Mouse (Mus musculus) embryonic facial prominence, embryonic 11.5 days (tissue): Measurements from ENCODE around the gene Myl3. TPM values are rescaled to one million over a fixed set of nuclear protein-coding genes. Genes with fewer than 3 reads are reported as not detected.
A peak's percentile ranks its signal among the peaks of the same experiment; 100 is the strongest.

ENCODE experiments used
- ATAC-seq: fragments of 200-750 bp; cut with Nextera tagmentation; replicated peaks from 2 replicates; pipeline ENCODE4 v1.8.0; 2017; ENCODE audit warnings: low read depth; ENCODE audit not compliant: insufficient number of reproducible peaks, low FRiP score, low TSS enrichment
- DNase-seq: peaks from one replicate; pipeline ENCODE4 v3.0.0-alpha.2; 2015; ENCODE audit warnings: low spot score
- H3K27ac ChIP-seq: fragments of 300-500 bp; sonication (generic); replicated peaks from 2 replicates; pipeline ENCODE4 v1.5.1; 2014; ENCODE audit warnings: mild to moderate bottlenecking, low read depth, low read length, control low read depth
- H3K27me3 ChIP-seq: fragments of 300-500 bp; sonication (generic); 2 replicates; pipeline ENCODE4 v1.6.1; 2014; ENCODE audit warnings: mild to moderate bottlenecking, low read length, moderate library complexity, mixed read lengths; ENCODE audit not compliant: control insufficient read depth, insufficient read depth
- H3K36me3 ChIP-seq: fragments of 300-500 bp; sonication (generic); replicated peaks from 2 replicates; pipeline ENCODE4 v1.6.1; 2014; ENCODE audit warnings: low read depth, mild to moderate bottlenecking, low read length, moderate library complexity, mixed read lengths; ENCODE audit not compliant: control insufficient read depth, insufficient read depth
- H3K4me1 ChIP-seq: fragments of 300-500 bp; sonication (generic); 2 replicates; pipeline ENCODE4 v1.6.1; 2014; ENCODE audit warnings: low read length, mixed read lengths; ENCODE audit not compliant: control insufficient read depth, insufficient read depth
- H3K4me2 ChIP-seq: fragments of 300-500 bp; sonication (generic); 2 replicates; pipeline ENCODE4 v1.6.1; 2014; ENCODE audit warnings: low read depth, mild to moderate bottlenecking, control low read depth, low read length, moderate library complexity
- H3K4me3 ChIP-seq: fragments of 300-500 bp; sonication (generic); 2 replicates; pipeline ENCODE4 v1.5.1; 2014; ENCODE audit warnings: low read depth, low read length, control low read depth
- H3K9ac ChIP-seq: fragments of 300-500 bp; sonication (generic); replicated peaks from 2 replicates; pipeline ENCODE4 v1.6.1; 2014; ENCODE audit warnings: mild to moderate bottlenecking, control low read depth, low read length
- H3K9me3 ChIP-seq: fragments of 300-500 bp; sonication (generic); replicated peaks from 2 replicates; pipeline ENCODE4 v1.6.1; 2016; ENCODE audit warnings: mild to moderate bottlenecking, low read length, inconsistent platforms, mixed read lengths; ENCODE audit not compliant: control insufficient read depth
- WGBS: fragments of 180-500 bp; shearing (Covaris S2); extraction: QIAGEN DNeasy Blood & Tissue Kit; methylation state at CpG from one replicate; pipeline ENCODE4 v1.1.7; 2014; 5-methylcytosine and 5-hydroxymethylcytosine counted together
- polyA plus RNA-seq: library from polyadenylated mRNA; unstranded; fragments of >200 nt; fragmentation: Nextera tagmentation; extraction: Ambion mirVana; gene quantifications from 2 replicates; pipeline ENCODE4 v1.2.1, GENCODE M21; 2014

Gene Myl3
- polyA plus RNA-seq = 2.8 and 14.9 TPM in 2 replicates

DNA sequence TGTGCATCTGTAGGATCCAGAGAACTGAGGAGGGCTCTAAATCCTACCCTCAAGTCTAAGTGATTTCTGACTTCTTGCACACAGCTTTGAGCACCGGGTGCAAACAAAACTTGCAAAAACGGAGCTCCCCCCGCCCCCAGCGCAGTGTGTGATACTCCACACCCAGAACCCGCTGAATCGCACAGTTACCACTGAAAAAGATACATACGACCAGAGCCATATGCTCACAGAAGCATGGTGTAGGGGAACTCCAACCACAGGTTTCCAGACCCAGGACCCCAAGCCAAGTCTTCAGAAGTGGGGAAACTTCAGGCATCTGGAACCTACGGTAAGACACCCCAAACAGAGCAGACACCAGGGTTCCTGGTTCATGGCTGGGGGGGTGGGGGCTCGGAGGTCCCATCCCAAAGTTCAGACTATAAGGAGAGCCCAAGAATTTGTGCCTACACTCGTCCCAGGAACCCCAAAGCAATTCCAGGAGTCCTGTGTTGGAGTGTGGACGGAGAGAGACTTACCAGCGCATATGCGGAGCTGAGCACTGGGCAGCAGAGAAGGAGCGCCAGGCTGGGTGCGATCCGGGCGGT, at the start of gene Myl3:
Myl3 (plus strand) TSS at position 151 of the 584 bp plus-strand sequence.
- peak within 1 kb of the TSS; percentile 87 for H3K4me3 ChIP-seq
- H3K27ac ChIP-seq = peak within 1 kb of the TSS; percentile 93
- no peaks in the 10 kb centered on the region for H3K36me3 ChIP-seq
- ATAC-seq (0 out of 2 replicates have a peak, but pooled peaks have one; percentile 12), DNase-seq (peak; percentile 24)
- H3K4me1 ChIP-seq = no peaks in the 10 kb centered on the region; the same call in none of the 2 replicates
- no peaks in the 10 kb centered on the region for H3K27me3 ChIP-seq
- peak within 1 kb of the TSS; percentile 93 for H3K9ac ChIP-seq
- peak within 1 kb of the TSS; percentile 81 for H3K4me2 ChIP-seq
- H3K9me3 ChIP-seq = no peaks in the 10 kb centered on the region
- WGBS = 2% methylated on average over 17 of the region's 17 CpGs

DNA sequence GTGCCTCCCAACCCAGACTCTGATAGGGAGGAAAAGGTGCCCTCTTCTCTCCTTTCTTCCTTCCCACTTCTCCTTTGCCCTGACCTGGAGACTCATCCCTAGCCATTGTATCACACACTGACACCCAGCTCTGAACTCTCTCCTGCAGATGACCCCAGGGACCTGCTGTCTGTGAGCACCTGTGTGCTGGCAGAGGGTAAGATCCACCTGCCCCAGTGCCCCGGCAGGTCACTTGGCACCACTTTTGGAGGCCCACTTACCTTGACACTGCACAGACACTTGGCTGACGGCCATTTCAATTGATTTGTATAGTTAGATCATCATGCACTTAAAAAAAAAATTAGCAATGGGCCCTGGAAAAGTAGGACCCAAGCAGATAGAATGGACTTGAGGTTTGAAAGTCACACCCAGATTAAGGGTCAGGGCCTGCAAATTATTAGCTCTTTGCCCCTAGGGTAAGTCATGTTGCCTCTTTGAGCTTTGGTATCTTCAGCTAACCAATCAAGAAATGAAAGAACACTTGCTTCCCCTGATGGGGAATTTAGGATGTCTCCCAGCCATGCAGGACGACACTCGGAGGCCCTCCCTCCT, 46.4 kb upstream of the Myl3 start:
- Histone ChIP-seq H3K27ac (no peak overlapping the region), H3K9me3 (no peaks in the 10 kb centered on the region), H3K4me3 (no peak overlapping the region), H3K4me2 (no peak overlapping the region), H3K36me3 (no peaks in the 10 kb centered on the region), H3K9ac (no peak overlapping the region), H3K27me3 (no peaks in the 10 kb centered on the region), H3K4me1 (no peaks in the 10 kb centered on the region)
- ATAC-seq = no peak
- no peak for DNase-seq
- 81% methylated on average over 4 of the region's 4 CpGs for WGBS

DNA sequence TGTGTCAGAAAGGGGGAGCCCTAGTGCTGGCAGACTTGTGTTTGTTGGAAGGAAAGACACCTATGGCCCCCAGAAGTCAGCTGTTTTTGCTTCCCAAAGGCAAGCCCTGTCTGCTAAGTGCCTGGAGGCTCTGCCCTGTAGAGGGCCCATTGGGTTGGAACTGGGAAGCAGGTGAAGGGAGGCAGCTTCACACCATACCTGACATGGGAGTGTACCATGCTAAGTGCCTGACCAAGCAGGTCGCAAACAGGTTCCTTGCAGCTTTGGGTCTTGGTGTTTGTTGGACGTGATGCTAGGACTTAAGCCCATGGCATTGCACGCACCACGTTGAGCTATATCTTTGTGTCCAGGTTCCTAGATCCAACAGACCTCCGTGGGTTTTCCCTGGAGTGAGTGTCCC, 45.2 kb upstream of the Myl3 start:
- H3K36me3 ChIP-seq = no peaks in the 10 kb centered on the region
- no peaks in the 10 kb centered on the region for H3K27me3 ChIP-seq
- no peaks in the 10 kb centered on the region for H3K4me1 ChIP-seq
- H3K9ac ChIP-seq = no peak overlapping the region
- DNase-seq (no peak), ATAC-seq (no peak)
- H3K4me3 ChIP-seq = no peak overlapping the region
- H3K27ac ChIP-seq = no peak overlapping the region
- 89% methylated on average over 5 of the region's 5 CpGs for WGBS
- no peaks in the 10 kb centered on the region for H3K9me3 ChIP-seq
- H3K4me2 ChIP-seq = no peak overlapping the region

DNA sequence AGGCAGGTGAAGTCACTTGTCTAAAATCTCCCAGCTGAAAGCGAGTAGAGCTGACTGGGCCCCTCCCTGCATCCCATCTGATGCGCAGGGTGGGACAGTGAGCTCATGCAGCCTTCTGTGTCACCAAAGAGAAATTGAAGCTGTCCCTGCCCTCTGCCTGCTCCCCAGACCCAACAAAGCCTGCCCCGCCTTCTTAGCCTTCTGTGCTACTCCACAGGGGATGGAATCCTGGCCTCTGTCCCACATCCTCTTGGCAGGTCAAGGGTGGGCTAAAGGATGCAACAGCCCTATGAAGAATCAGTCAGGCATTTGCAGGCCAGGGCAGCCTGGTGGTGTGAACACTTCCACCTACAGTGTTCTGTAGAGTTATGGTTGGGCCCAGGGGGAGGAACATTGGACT, 44.2 kb upstream of the Myl3 start:
- WGBS = 89% methylated on average over 3 of the region's 3 CpGs
- DNase-seq (no peak), ATAC-seq (no peak)
- Histone ChIP-seq H3K27me3 (no peaks in the 10 kb centered on the region), H3K4me1 (no peaks in the 10 kb centered on the region), H3K4me3 (no peak overlapping the region), H3K36me3 (no peaks in the 10 kb centered on the region), H3K9me3 (no peaks in the 10 kb centered on the region), H3K27ac (no peak overlapping the region), H3K4me2 (no peak overlapping the region), H3K9ac (no peak overlapping the region)

DNA sequence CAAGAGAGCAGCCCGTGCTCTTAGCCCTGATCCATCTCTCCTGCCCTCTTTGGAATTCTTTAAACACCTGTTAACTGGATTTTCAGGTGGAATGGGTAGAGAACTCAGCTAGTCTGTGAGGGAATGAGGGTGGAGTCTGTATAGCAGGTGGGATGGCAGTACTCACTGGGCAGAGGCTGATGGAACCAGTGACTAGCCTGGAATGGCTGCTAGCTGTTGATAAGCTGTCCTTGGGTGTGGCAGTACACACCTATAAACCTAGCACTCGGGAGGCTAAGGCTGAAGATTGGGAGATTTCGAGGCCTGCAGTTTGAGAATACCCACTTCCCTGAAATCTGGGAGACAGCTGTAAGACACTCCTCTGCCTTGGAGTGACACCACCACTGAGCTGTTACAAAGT, 42.1 kb upstream of the Myl3 start:
- DNase-seq = no peak
- H3K4me1 ChIP-seq = no peaks in the 10 kb centered on the region
- no peak overlapping the region for H3K9ac ChIP-seq
- H3K4me3 ChIP-seq = no peak overlapping the region
- H3K36me3 ChIP-seq = no peaks in the 10 kb centered on the region
- no peak overlapping the region for H3K27ac ChIP-seq
- no peaks in the 10 kb centered on the region for H3K9me3 ChIP-seq
- H3K4me2 ChIP-seq = no peak overlapping the region
- no peaks in the 10 kb centered on the region for H3K27me3 ChIP-seq
- ATAC-seq = no peak
- 89% methylated on average over 3 of the region's 3 CpGs for WGBS

DNA sequence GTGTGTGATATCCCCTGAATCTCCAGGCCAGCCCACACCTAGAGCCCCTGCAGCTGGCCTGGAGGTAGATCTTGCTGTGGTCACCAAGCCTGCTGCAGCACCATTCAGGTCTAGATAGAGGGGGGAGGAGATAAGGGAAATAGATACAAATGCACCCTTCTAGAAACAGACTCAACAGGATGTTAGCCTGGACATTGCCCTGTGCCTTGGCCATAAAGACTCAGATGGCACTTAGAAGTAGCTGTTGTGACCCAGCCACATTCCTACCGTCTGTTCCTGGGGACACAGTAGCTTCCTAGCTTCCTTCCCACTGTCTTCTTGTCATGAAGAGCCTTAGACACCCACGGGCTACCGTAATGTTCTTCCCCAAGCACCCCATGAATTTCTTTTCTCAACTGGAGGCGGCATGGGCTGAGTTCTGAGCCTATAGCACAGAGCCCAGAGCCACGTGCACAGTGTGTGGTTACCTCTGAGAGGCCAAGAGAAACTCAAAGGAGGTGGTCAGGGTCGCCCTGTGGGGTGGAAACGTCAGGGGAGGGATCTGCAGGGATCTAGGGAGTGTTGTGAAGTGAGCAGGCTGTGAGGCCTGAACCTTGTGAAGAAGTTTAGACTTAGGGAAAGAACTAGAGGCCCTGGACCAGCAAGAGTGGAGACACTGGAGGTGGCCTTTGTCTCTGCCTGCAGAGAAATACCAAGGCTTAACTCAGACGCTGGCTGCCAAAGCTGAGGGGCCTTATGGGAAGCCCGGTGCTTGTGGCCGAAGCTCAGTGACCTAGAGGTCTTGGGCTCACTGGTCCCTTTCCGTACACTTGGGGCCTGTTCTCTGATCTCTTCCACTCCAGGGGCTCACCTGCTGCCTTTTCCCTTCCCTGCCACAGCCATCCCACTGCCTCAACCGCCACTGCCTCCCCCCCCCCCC, 40.3 kb upstream of the Myl3 start:
- Histone ChIP-seq H3K9me3 (no peaks in the 10 kb centered on the region), H3K27ac (no peak overlapping the region), H3K4me1 (no peaks in the 10 kb centered on the region), H3K36me3 (no peaks in the 10 kb centered on the region), H3K4me2 (no peak overlapping the region), H3K9ac (no peak overlapping the region), H3K4me3 (no peak overlapping the region), H3K27me3 (no peaks in the 10 kb centered on the region)
- 78% methylated on average over 11 of the region's 12 CpGs for WGBS
- no peak for ATAC-seq
- DNase-seq = no peak

DNA sequence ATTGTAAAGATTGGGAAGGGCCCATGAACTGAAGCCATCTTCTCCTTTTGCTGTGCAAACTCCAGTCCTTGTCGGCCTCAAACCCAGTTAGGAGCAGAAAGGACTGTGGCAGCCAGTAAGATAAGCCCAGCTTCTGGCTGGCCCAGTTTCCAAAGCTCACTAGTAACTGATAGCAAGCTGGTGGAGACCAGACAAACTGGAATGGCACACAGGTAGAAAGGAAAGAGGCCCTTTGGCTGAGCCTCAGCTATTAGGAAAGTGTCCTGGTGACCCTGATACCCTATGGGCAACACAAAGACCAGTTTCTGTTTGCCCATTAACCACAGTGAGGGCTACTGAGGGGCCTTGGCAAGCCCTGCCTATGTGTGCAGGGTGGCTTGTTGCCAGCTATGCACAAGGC, 38.8 kb upstream of the Myl3 start:
- H3K27me3 ChIP-seq = no peaks in the 10 kb centered on the region
- no peak overlapping the region for H3K9ac ChIP-seq
- no peak overlapping the region for H3K27ac ChIP-seq
- H3K4me2 ChIP-seq = no peak overlapping the region
- no peak for DNase-seq
- no peak for ATAC-seq
- no peaks in the 10 kb centered on the region for H3K4me1 ChIP-seq
- WGBS = 81% methylated on average over 1 of the region's 1 CpGs
- no peak overlapping the region for H3K4me3 ChIP-seq
- no peaks in the 10 kb centered on the region for H3K9me3 ChIP-seq
- H3K36me3 ChIP-seq = no peaks in the 10 kb centered on the region

DNA sequence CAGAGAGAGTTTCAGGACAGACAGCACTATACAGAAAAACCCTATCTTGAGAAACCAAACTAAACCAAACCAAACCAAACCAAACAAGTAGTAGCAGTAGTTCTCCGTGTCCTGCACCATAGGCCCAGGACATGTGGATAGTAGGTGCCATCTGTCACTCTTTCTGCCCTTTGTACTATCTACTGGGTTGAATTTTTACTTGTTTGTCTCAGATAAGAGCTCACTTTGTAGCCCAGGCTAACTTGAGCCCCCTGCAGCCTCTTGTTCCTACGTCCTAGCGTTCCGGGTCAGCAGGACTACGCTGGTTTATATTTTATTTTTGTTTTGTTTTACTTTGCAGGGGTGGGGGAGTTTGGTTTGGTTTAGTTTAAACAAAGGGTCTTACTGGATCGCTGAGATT, 37.7 kb upstream of the Myl3 start:
- DNase-seq (no peak), ATAC-seq (no peak)
- 90% methylated on average over 6 of the region's 6 CpGs for WGBS
- Histone ChIP-seq H3K27me3 (no peaks in the 10 kb centered on the region), H3K4me3 (no peak overlapping the region), H3K9ac (no peak overlapping the region), H3K27ac (no peak overlapping the region), H3K4me1 (no peaks in the 10 kb centered on the region), H3K4me2 (no peak overlapping the region), H3K9me3 (no peaks in the 10 kb centered on the region), H3K36me3 (no peaks in the 10 kb centered on the region; the same call in 1 of the 2 replicates)
